ENCODE assay signal across 8 mouse cellular contexts in genomic region chr5:124050095-124051050, GRCm38 (mm10). TPM values are rescaled to one million over a fixed set of nuclear protein-coding genes. Genes with fewer than 3 reads are reported as not detected.
DNase-seq lines count a peak whose midpoint lies in the region; ATAC-seq and TF ChIP-seq lines count a peak whose summit lies in the region.

No protein-coding gene starts in this region.

- H3K9ac ChIP-seq in hindbrain, embryonic 11.5 days (ENCODE audit: low read depth, low read length) = no peak overlapping the region

- intact Hi-C loops in heart, postnatal 25 days (cut with DNase I) = loop anchor here (2.0 kb wide), 1 partner anchor 18 kb away; the partner anchor contains the start of gene Vps37b

- TF ChIP-seq POLR2A in lung, adult 2 months (IDR thresholded peaks at IDR 0.05; ENCODE audit: borderline replicate concordance, extremely low read depth, low read depth, low read length) = 0 out of 2 replicates have a peak, but pooled peaks have one; percentile 6

- H3K27me3 ChIP-seq in embryonic facial prominence, embryonic 10.5 days (replicated peaks; ENCODE audit: low read depth, poor library complexity, severe bottlenecking) = no peaks in the 10 kb centered on the region
- H3K27me3 ChIP-seq in hindbrain, embryonic 11.5 days (ENCODE audit: control insufficient read depth, insufficient read depth, low read length) = no peaks in the 10 kb centered on the region

- 43% methylated on average over 14 of the region's 14 CpGs for WGBS in embryonic facial prominence, embryonic 10.5 days
- 47% methylated on average over 14 of the region's 14 CpGs for WGBS in hindbrain, embryonic 11.5 days
- WGBS in lung, adult 2 months = 37% methylated on average over 14 of the region's 14 CpGs

- 0 out of 2 replicates have a peak, but pooled peaks have one; percentile 12 for TF ChIP-seq CTCF in lung, adult 2 months (IDR thresholded peaks at IDR 0.05; ENCODE audit: insufficient read depth, low read length)

- ATAC-seq in hindbrain, embryonic 11.5 days (ENCODE audit: low FRiP score) = no peak

- H3K4me3 ChIP-seq in embryonic facial prominence, embryonic 10.5 days = peak overlapping the region; percentile 2; the same call in 1 of the 2 replicates
- H3K4me3 ChIP-seq in hindbrain, embryonic 11.5 days (ENCODE audit: low read depth, low read length) = no peak overlapping the region
- H3K4me3 ChIP-seq in lung, adult 2 months (replicated peaks; ENCODE audit: extremely low read depth, low read depth, low read length) = no peak overlapping the region

- H3K4me1 ChIP-seq in embryonic facial prominence, embryonic 10.5 days = peaks cover 33% of the 10 kb centered on the region
- H3K4me1 ChIP-seq in hindbrain, embryonic 11.5 days (replicated peaks; ENCODE audit: control insufficient read depth, insufficient read depth, low read length) = peaks cover 6% of the 10 kb centered on the region
- H3K4me1 ChIP-seq in lung, adult 2 months (ENCODE audit: control insufficient read depth, insufficient read depth, low read length) = peaks cover 14% of the 10 kb centered on the region

- H3K9me3 ChIP-seq in embryonic facial prominence, embryonic 10.5 days = no peaks in the 10 kb centered on the region
- H3K9me3 ChIP-seq in hindbrain, embryonic 11.5 days (ENCODE audit: control insufficient read depth, low read length) = no peaks in the 10 kb centered on the region

- H3K4me2 ChIP-seq in hindbrain, embryonic 11.5 days (replicated peaks; ENCODE audit: low read depth, low read length) = no peak overlapping the region

- DNase-seq in heart, adult 18-20 months = peak; percentile 45 to 64
- DNase-seq in heart, postnatal 25 days (ENCODE audit: low spot score) = no peak
- no peak for DNase-seq in embryonic facial prominence, embryonic 10.5 days (ENCODE audit: low spot score)
- DNase-seq in hindbrain, embryonic 11.5 days (ENCODE audit: low spot score) = no peak
- DNase-seq in lung, adult 2 months = peak; percentile 27
- peak; percentile 43 for DNase-seq in retina, embryonic 14.5 days (ENCODE audit: low spot score)
- no peak for DNase-seq in cerebellum, adult 11-12 months
- DNase-seq in cerebellum, adult 9-10 months = no peak

- peak overlapping the region; percentile 52 for H3K27ac ChIP-seq in embryonic facial prominence, embryonic 10.5 days (replicated peaks)
- H3K27ac ChIP-seq in hindbrain, embryonic 11.5 days (ENCODE audit: low read depth, low read length) = peak overlapping the region; percentile 65

- H3K36me3 ChIP-seq in embryonic facial prominence, embryonic 10.5 days (replicated peaks) = no peaks in the 10 kb centered on the region
- no peaks in the 10 kb centered on the region for H3K36me3 ChIP-seq in hindbrain, embryonic 11.5 days (ENCODE audit: control insufficient read depth, insufficient read depth, low read length)

RNA-seq across cellular contexts. Expression of gene Vps37b, which starts 18.3 kb away (rescaled TPM):
- total RNA-seq in heart, adult 18-20 months (2021) = 10 to 100 TPM; 15.1 to 15.2 TPM
- 10 to 100 TPM; 18.2 to 18.6 TPM for total RNA-seq in heart, postnatal 25 days (2021)
- polyA plus RNA-seq in embryonic facial prominence, embryonic 10.5 days (2016; fragmentation: Nextera tagmentation; extraction: Ambion mirVana) = 43.8 and 47.6 TPM in 2 replicates
- polyA plus RNA-seq in hindbrain, embryonic 11.5 days (2014; fragmentation: Nextera tagmentation; extraction: Ambion mirVana) = 38.3 and 48.8 TPM in 2 replicates
- 36.6 and 39.3 TPM in 2 replicates for polyA plus RNA-seq in lung, adult 2 months (2012; rRNA removed)

RNA-seq across cellular contexts. Expression of gene Abcb9, which starts 45.2 kb away (rescaled TPM):
- 10 to 100 TPM in 1 of 2 experiments, 1 to 10 TPM in 1; 8.9 to 10.7 TPM for total RNA-seq in heart, adult 18-20 months (2021)
- total RNA-seq in heart, postnatal 25 days (2021) = 1 to 10 TPM; 8.0 to 9.0 TPM
- polyA plus RNA-seq in embryonic facial prominence, embryonic 10.5 days (2016; fragmentation: Nextera tagmentation; extraction: Ambion mirVana) = 0.34 and 0.76 TPM in 2 replicates
- 0.71 and 0.76 TPM in 2 replicates for polyA plus RNA-seq in hindbrain, embryonic 11.5 days (2014; fragmentation: Nextera tagmentation; extraction: Ambion mirVana)
- polyA plus RNA-seq in lung, adult 2 months (2012; rRNA removed) = 7.7 and 7.8 TPM in 2 replicates

Comparison
In these comparisons a context has a peak if more than half of its experiments do, and no peak if none do; other contexts are left out.
1. DNase-seq: peak in heart, adult 18-20 months (2 of 2), lung, adult 2 months (single experiment) and retina, embryonic 14.5 days (single experiment); none in heart, postnatal 25 days (single experiment), embryonic facial prominence, embryonic 10.5 days (single experiment), hindbrain, embryonic 11.5 days (single experiment), cerebellum, adult 11-12 months (single experiment) and cerebellum, adult 9-10 months (single experiment).